Mouse (Mus musculus): ENCODE results near the gene Gal3st1. TPM values are rescaled to one million over a fixed set of nuclear protein-coding genes. Genes with fewer than 3 reads are reported as not detected.

Gal3st1 gene
- polyA plus RNA-seq, 1 experiment, result 9.8 TPM

- H3K4me1 ChIP-seq (ENCODE audit: control insufficient read depth, insufficient read depth, low read length), result no peaks in the 10 kb centered on the region
- TF ChIP-seq POLR2A (IDR thresholded peaks at IDR 0.05; ENCODE audit: control insufficient read depth, low read depth, low read length), result no peak
- peaks cover 5% of the 10 kb centered on the region for H3K36me3 ChIP-seq (ENCODE audit: control insufficient read depth, insufficient read depth, low read length)
- no peak overlapping the region for H3K27ac ChIP-seq (ENCODE audit: control insufficient read depth, insufficient read depth, low read depth, low read length)
- no peaks in the 10 kb centered on the region for H3K27me3 ChIP-seq (ENCODE audit: control insufficient read depth, insufficient read depth, low read length)
- H3K4me3 ChIP-seq (ENCODE audit: control insufficient read depth, low read depth, low read length), result no peak overlapping the region
Observed at GRCm38 (mm10) chr11:3973081-3973480, 10.4 kb upstream of the Gal3st1 start.

GRCm38 (mm10) chr11:3974311-3974710 lies 9.1 kb upstream of the Gal3st1 start:
- no peak for TF ChIP-seq POLR2A (IDR thresholded peaks at IDR 0.05; ENCODE audit: control insufficient read depth, low read depth, low read length)
- TF ChIP-seq CTCF (IDR thresholded peaks at IDR 0.05; ENCODE audit: control insufficient read depth, insufficient read depth, insufficient replicate concordance, low read depth, low read length), result no peak
- H3K27ac ChIP-seq (ENCODE audit: control insufficient read depth, insufficient read depth, low read depth, low read length), result no peak overlapping the region
- H3K4me3 ChIP-seq (ENCODE audit: control insufficient read depth, low read depth, low read length), result no peak overlapping the region
- H3K36me3 ChIP-seq (ENCODE audit: control insufficient read depth, insufficient read depth, low read length), result peaks cover 2% of the 10 kb centered on the region
- H3K27me3 ChIP-seq (ENCODE audit: control insufficient read depth, insufficient read depth, low read length), result no peaks in the 10 kb centered on the region
- H3K4me1 ChIP-seq (ENCODE audit: control insufficient read depth, insufficient read depth, low read length), result no peaks in the 10 kb centered on the region

- H3K4me3 ChIP-seq (ENCODE audit: control insufficient read depth, low read depth, low read length), result peak within 1 kb of the TSS; percentile 37
- peaks cover 2% of the 10 kb centered on the region for H3K36me3 ChIP-seq (ENCODE audit: control insufficient read depth, insufficient read depth, low read length)
- TF ChIP-seq CTCF (IDR thresholded peaks at IDR 0.05; ENCODE audit: control insufficient read depth, insufficient read depth, insufficient replicate concordance, low read depth, low read length) (no peak), POLR2A (IDR thresholded peaks at IDR 0.05; ENCODE audit: control insufficient read depth, low read depth, low read length) (no peak)
- H3K27ac ChIP-seq (ENCODE audit: control insufficient read depth, insufficient read depth, low read depth, low read length), result no peak within 1 kb of the TSS
- no peaks in the 10 kb centered on the region for H3K4me1 ChIP-seq (ENCODE audit: control insufficient read depth, insufficient read depth, low read length)
- no peaks in the 10 kb centered on the region for H3K27me3 ChIP-seq (ENCODE audit: control insufficient read depth, insufficient read depth, low read length)
Observed at GRCm38 (mm10) chr11:3976678-3977077, 6.8 kb upstream of the Gal3st1 start, which contains the start of gene 4930556J24Rik. Gene 4930556J24Rik, minus strand, starts transcription at chr11:3976778.

GRCm38 (mm10) chr11:3978421-3978820 lies 5.0 kb upstream of the Gal3st1 start:
- TF ChIP-seq CTCF (IDR thresholded peaks at IDR 0.05; ENCODE audit: control insufficient read depth, insufficient read depth, insufficient replicate concordance, low read depth, low read length) (no peak), POLR2A (IDR thresholded peaks at IDR 0.05; ENCODE audit: control insufficient read depth, low read depth, low read length) (no peak)

GRCm38 (mm10) chr11:3981536-3981935 lies 1.9 kb upstream of the Gal3st1 start:
- H3K4me1 ChIP-seq (ENCODE audit: control insufficient read depth, insufficient read depth, low read length), result peaks cover 6% of the 10 kb centered on the region
- TF ChIP-seq CTCF (IDR thresholded peaks at IDR 0.05; ENCODE audit: control insufficient read depth, insufficient read depth, insufficient replicate concordance, low read depth, low read length), result no peak
- TF ChIP-seq POLR2A (IDR thresholded peaks at IDR 0.05; ENCODE audit: control insufficient read depth, low read depth, low read length), result no peak
- H3K4me3 ChIP-seq (ENCODE audit: control insufficient read depth, low read depth, low read length), result no peak overlapping the region
- peaks cover 2% of the 10 kb centered on the region for H3K36me3 ChIP-seq (ENCODE audit: control insufficient read depth, insufficient read depth, low read length)
- no peaks in the 10 kb centered on the region for H3K27me3 ChIP-seq (ENCODE audit: control insufficient read depth, insufficient read depth, low read length)
- no peak overlapping the region for H3K27ac ChIP-seq (ENCODE audit: control insufficient read depth, insufficient read depth, low read depth, low read length)

More at GRCm38 (mm10) chr11:3978421-3978820, 5.0 kb upstream of the Gal3st1 start:
- Histone ChIP-seq H3K27me3 (ENCODE audit: control insufficient read depth, insufficient read depth, low read length) (no peaks in the 10 kb centered on the region), H3K4me1 (ENCODE audit: control insufficient read depth, insufficient read depth, low read length) (peaks cover 3% of the 10 kb centered on the region; the same call in 1 of the 2 replicates), H3K36me3 (ENCODE audit: control insufficient read depth, insufficient read depth, low read length) (peaks cover 2% of the 10 kb centered on the region), H3K4me3 (ENCODE audit: control insufficient read depth, low read depth, low read length) (no peak overlapping the region), H3K27ac (ENCODE audit: control insufficient read depth, insufficient read depth, low read depth, low read length) (no peak overlapping the region)

- no peak overlapping the region for H3K4me3 ChIP-seq (ENCODE audit: control insufficient read depth, low read depth, low read length)
- TF ChIP-seq CTCF (IDR thresholded peaks at IDR 0.05; ENCODE audit: control insufficient read depth, insufficient read depth, insufficient replicate concordance, low read depth, low read length) (no peak), POLR2A (IDR thresholded peaks at IDR 0.05; ENCODE audit: control insufficient read depth, low read depth, low read length) (no peak)
- no peak overlapping the region for H3K27ac ChIP-seq (ENCODE audit: control insufficient read depth, insufficient read depth, low read depth, low read length)
- H3K4me1 ChIP-seq (ENCODE audit: control insufficient read depth, insufficient read depth, low read length), result peaks cover 6% of the 10 kb centered on the region
- H3K36me3 ChIP-seq (ENCODE audit: control insufficient read depth, insufficient read depth, low read length), result no peaks in the 10 kb centered on the region; the same call in 1 of the 2 replicates
- no peaks in the 10 kb centered on the region for H3K27me3 ChIP-seq (ENCODE audit: control insufficient read depth, insufficient read depth, low read length)
Observed at GRCm38 (mm10) chr11:3982275-3983209, 894 bp upstream of the Gal3st1 start.

GRCm38 (mm10) chr11:3983863-3984745 lies 668 bp downstream of the Gal3st1 start:
- TF ChIP-seq POLR2A (IDR thresholded peaks at IDR 0.05; ENCODE audit: control insufficient read depth, low read depth, low read length), result no peak
- no peak for TF ChIP-seq CTCF (IDR thresholded peaks at IDR 0.05; ENCODE audit: control insufficient read depth, insufficient read depth, insufficient replicate concordance, low read depth, low read length)
- H3K27me3 ChIP-seq (ENCODE audit: control insufficient read depth, insufficient read depth, low read length), result no peaks in the 10 kb centered on the region
- peak overlapping the region; percentile 37; the same call in 1 of the 2 replicates for H3K4me3 ChIP-seq (ENCODE audit: control insufficient read depth, low read depth, low read length)
- H3K27ac ChIP-seq (ENCODE audit: control insufficient read depth, insufficient read depth, low read depth, low read length), result no peak overlapping the region
- H3K36me3 ChIP-seq (ENCODE audit: control insufficient read depth, insufficient read depth, low read length), result no peaks in the 10 kb centered on the region
- peaks cover 6% of the 10 kb centered on the region for H3K4me1 ChIP-seq (ENCODE audit: control insufficient read depth, insufficient read depth, low read length)
